Mouse (Mus musculus) ES-E14 (cell line): ENCODE results near the gene Anxa8. TPM values are rescaled to one million over a fixed set of nuclear protein-coding genes. Genes with fewer than 3 reads are reported as not detected.
A peak's percentile ranks its signal among the peaks of the same experiment; 100 is the strongest.

Experiments
- DNase-seq: peaks from one replicate; pipeline ENCODE4 v3.0.0-alpha.2; 2013; ENCODE audit warnings: low read depth, low spot score
- H3K27ac ChIP-seq: 2 replicates; pipeline ENCODE4 v1.5.1; 2012; ENCODE audit warnings: low read depth, mild to moderate bottlenecking, low read length, moderate library complexity, mixed read lengths; ENCODE audit not compliant: poor library complexity, insufficient read depth, severe bottlenecking
- H3K36me3 ChIP-seq: 2 replicates; pipeline ENCODE4 v1.6.1; 2012; ENCODE audit warnings: mild to moderate bottlenecking, low read length, moderate library complexity, mixed read lengths; ENCODE audit not compliant: control insufficient read depth, poor library complexity, insufficient read depth, severe bottlenecking
- H3K4me1 ChIP-seq, 2 experiments: fragments of 150-350 bp in 1 of 2; sonication (generic) in 1 of 2; 2 replicates each; pipeline ENCODE4 v1.6.1; 2012; ENCODE audit warnings: low read length in 2 of 2, mild to moderate bottlenecking in 1 of 2, mixed read lengths in 1 of 2; ENCODE audit not compliant: control insufficient read depth in 2 of 2, insufficient read depth in 2 of 2, poor library complexity in 1 of 2
- H3K4me3 ChIP-seq, 2 experiments: fragments of 150-350 bp in 1 of 2; sonication (generic) in 1 of 2; 2 replicates each; pipeline ENCODE4 v1.5.1; 2012; ENCODE audit warnings: low read length in 2 of 2, low read depth in 1 of 2, mild to moderate bottlenecking in 1 of 2, mixed read lengths in 1 of 2; ENCODE audit not compliant: insufficient read depth in 1 of 2, poor library complexity in 1 of 2, severe bottlenecking in 1 of 2
- H3K9ac ChIP-seq: 2 replicates; pipeline ENCODE4 v1.6.1; 2012; ENCODE audit warnings: low read depth, mild to moderate bottlenecking, low read length, mixed read lengths; ENCODE audit not compliant: poor library complexity, insufficient read depth, severe bottlenecking
- H3K9me3 ChIP-seq: fragments of 150-350 bp; sonication (generic); 2 replicates; pipeline ENCODE4 v1.6.1; 2012; ENCODE audit warnings: low read depth, mild to moderate bottlenecking, low read length; ENCODE audit not compliant: control insufficient read depth, insufficient read depth
- CHD2 ChIP-seq: IDR thresholded peaks from 2 replicates; pipeline ENCODE4 v1.6.1; 2014; ENCODE audit warnings: mild to moderate bottlenecking, low read depth, low read length, inconsistent platforms
- HCFC1 ChIP-seq: IDR thresholded peaks from 2 replicates; pipeline ENCODE4 v1.6.1; 2012; ENCODE audit warnings: low read length, inconsistent platforms, borderline replicate concordance; ENCODE audit not compliant: insufficient read depth
- MAFK ChIP-seq: IDR thresholded peaks from 2 replicates; pipeline ENCODE4 v1.6.1; 2014; ENCODE audit warnings: mild to moderate bottlenecking, low read depth, low read length, inconsistent platforms; ENCODE audit not compliant: insufficient read depth
- ZC3H11A ChIP-seq: IDR thresholded peaks from 2 replicates; pipeline ENCODE4 v1.6.1; 2012; ENCODE audit warnings: low read depth, mild to moderate bottlenecking, inconsistent platforms, low read length, borderline replicate concordance
- ZNF384 ChIP-seq: IDR thresholded peaks from 2 replicates; pipeline ENCODE4 v1.6.1; 2012; ENCODE audit warnings: low read depth, low read length, inconsistent platforms
- in situ Hi-C, 2 experiments: fragments of 600-800 bp; cut with MboI; formaldehyde crosslinking; loops; one replicate each; pipeline ENCODE4 v1.15.1; 2025; ENCODE audit warnings: low sequenced_read_pairs in 2 of 2, inconsistent platforms in 1 of 2; ENCODE audit not compliant: unreplicated experiment in 2 of 2
- total RNA-seq: library from RNA; depleted of rRNA; stranded (reverse); fragments of 300-350 nt; gene quantifications from 2 replicates; pipeline ENCODE4 v1.2.3, GENCODE M21; 2012

Anxa8 gene
- total RNA-seq, 1 experiment, result 5.2 TPM

GRCm38 (mm10) chr14:34092856-34093255, 7.1 kb downstream of the Anxa8 start:
- H3K36me3 ChIP-seq, result no peaks in the 10 kb centered on the region
- H3K27ac ChIP-seq, result no peak overlapping the region
- H3K9ac ChIP-seq, result no peak overlapping the region
- no peak for DNase-seq
- in situ Hi-C loops, result loop anchor here (25.0 kb wide), 3 partner anchors 319 to 694 kb away; partner anchors contain the start of gene Ldb3 (in 2 of the 2)
- no peaks in the 10 kb centered on the region for H3K9me3 ChIP-seq
- TF ChIP-seq CHD2, result no peak
- TF ChIP-seq ZC3H11A, result no peak
- TF ChIP-seq MAFK, result no peak
- no peaks in the 10 kb centered on the region for H3K4me1 ChIP-seq
- H3K4me3 ChIP-seq, result no peak overlapping the region

- in situ Hi-C loops, result loop anchor here (25.0 kb wide), 3 partner anchors 316 to 691 kb away; partner anchors contain the start of gene Ldb3 (in 2 of the 2)
- no peak overlapping the region for H3K9ac ChIP-seq
- no peak for DNase-seq
- no peaks in the 10 kb centered on the region for H3K4me1 ChIP-seq
- no peaks in the 10 kb centered on the region for H3K36me3 ChIP-seq
- H3K27ac ChIP-seq, result no peak overlapping the region
- H3K4me3 ChIP-seq, result no peak overlapping the region
- TF ChIP-seq CHD2, result no peak
- TF ChIP-seq MAFK, result no peak
- no peak for TF ChIP-seq HCFC1
- no peak for TF ChIP-seq ZC3H11A
- H3K9me3 ChIP-seq, result no peaks in the 10 kb centered on the region
These were observed 10.4 kb downstream of the Anxa8 start for GRCm38 (mm10) chr14:34096161-34096560.

GRCm38 (mm10) chr14:34102601-34103000, 16.8 kb downstream of the Anxa8 start, which contains the start of gene A630023A22Rik:
A630023A22Rik (minus strand) TSS chr14:34102754.
- Histone ChIP-seq H3K4me3 (no peak within 1 kb of the TSS), H3K9ac (no peak within 1 kb of the TSS), H3K27ac (no peak within 1 kb of the TSS), H3K4me1 (no peaks in the 10 kb centered on the region), H3K36me3 (no peaks in the 10 kb centered on the region), H3K9me3 (no peaks in the 10 kb centered on the region)
- TF ChIP-seq ZNF384, result no peak
- TF ChIP-seq MAFK, result no peak
- no peak for TF ChIP-seq ZC3H11A
- no peak for TF ChIP-seq HCFC1
- no peak for TF ChIP-seq CHD2
- DNase-seq, result no peak
- in situ Hi-C loops, result no loop called here

GRCm38 (mm10) chr14:34103855-34104254, 18.1 kb downstream of the Anxa8 start:
- Histone ChIP-seq H3K9me3 (no peaks in the 10 kb centered on the region), H3K4me3 (no peak overlapping the region), H3K27ac (no peak overlapping the region), H3K9ac (no peak overlapping the region), H3K4me1 (no peaks in the 10 kb centered on the region), H3K36me3 (no peaks in the 10 kb centered on the region)
- in situ Hi-C loops, result no loop called here
- TF ChIP-seq HCFC1 (no peak), ZC3H11A (no peak), CHD2 (no peak), ZNF384 (no peak), MAFK (no peak)
- no peak for DNase-seq

GRCm38 (mm10) chr14:34104892-34105291, 19.1 kb downstream of the Anxa8 start:
- Histone ChIP-seq H3K36me3 (no peaks in the 10 kb centered on the region), H3K27ac (no peak overlapping the region), H3K4me1 (no peaks in the 10 kb centered on the region), H3K9ac (no peak overlapping the region), H3K4me3 (no peak overlapping the region), H3K9me3 (no peaks in the 10 kb centered on the region)
- peak; percentile 44 for DNase-seq
- in situ Hi-C loops, result no loop called here
- peak; percentile 34; the same call in 1 of the 2 replicates for TF ChIP-seq ZC3H11A
- TF ChIP-seq HCFC1, result no peak
- no peak for TF ChIP-seq MAFK
- TF ChIP-seq CHD2, result no peak
- TF ChIP-seq ZNF384, result no peak
